Mouse (Mus musculus): ENCODE results near the gene Chchd2. TPM values are rescaled to one million over a fixed set of nuclear protein-coding genes. Genes with fewer than 3 reads are reported as not detected.
"Not testable (repeated sequence)": the region's sequence is repeated elsewhere in the genome, so short reads cannot be mapped to it uniquely, and the experiment has no call there.

Chchd2 gene
- polyA plus RNA-seq (2016; fragmentation: Nextera tagmentation; extraction: Ambion mirVana): 962 and 1,044 TPM in 2 replicates

GRCm38 (mm10) chr5:129886911-129887636, at the start of gene Chchd2:
Chchd2 (minus strand) TSS chr5:129887470.
- WGBS: under 1% methylated on average over 46 of the region's 46 CpGs
- DNase-seq (ENCODE audit: low spot score): peak; percentile 98
- Histone ChIP-seq H3K27ac (peak within 1 kb of the TSS; percentile 97), H3K36me3 (peaks cover 26% of the 10 kb centered on the region), H3K9me3 (no peaks in the 10 kb centered on the region), H3K27me3 (ENCODE audit: insufficient read depth, poor library complexity, severe bottlenecking) (no peaks in the 10 kb centered on the region), H3K4me1 (peaks cover 5% of the 10 kb centered on the region; the same call in 1 of the 2 replicates), H3K4me3 (peak within 1 kb of the TSS; percentile 93)

- H3K4me3 ChIP-seq: no peak overlapping the region
- no peak overlapping the region for H3K27ac ChIP-seq
- H3K27me3 ChIP-seq (ENCODE audit: insufficient read depth, poor library complexity, severe bottlenecking): no peaks in the 10 kb centered on the region
- WGBS: 49% methylated on average over 4 of the region's 4 CpGs
- no peak for DNase-seq (ENCODE audit: low spot score)
- no peaks in the 10 kb centered on the region; the same call in none of the 2 replicates for H3K4me1 ChIP-seq
- no peaks in the 10 kb centered on the region for H3K9me3 ChIP-seq
- H3K36me3 ChIP-seq: no peaks in the 10 kb centered on the region
Observed at GRCm38 (mm10) chr5:129936941-129937340, 49.7 kb upstream of the Chchd2 start.

GRCm38 (mm10) chr5:129929924-129930855, 42.9 kb upstream of the Chchd2 start:
- peak; percentile 63 for DNase-seq (ENCODE audit: low spot score)
- WGBS: 53% methylated on average over 9 of the region's 9 CpGs
- Histone ChIP-seq H3K4me3 (no peak overlapping the region), H3K27ac (no peak overlapping the region), H3K4me1 (no peaks in the 10 kb centered on the region), H3K9me3 (no peaks in the 10 kb centered on the region), H3K36me3 (no peaks in the 10 kb centered on the region), H3K27me3 (ENCODE audit: insufficient read depth, poor library complexity, severe bottlenecking) (no peaks in the 10 kb centered on the region)

- no peak for DNase-seq (ENCODE audit: low spot score)
- H3K27me3 ChIP-seq (ENCODE audit: insufficient read depth, poor library complexity, severe bottlenecking): no peaks in the 10 kb centered on the region
- no peaks in the 10 kb centered on the region for H3K9me3 ChIP-seq
- 71% methylated on average over 5 of the region's 5 CpGs for WGBS
- H3K4me3 ChIP-seq: no peak overlapping the region
- no peaks in the 10 kb centered on the region for H3K36me3 ChIP-seq
- H3K27ac ChIP-seq: no peak overlapping the region
- no peaks in the 10 kb centered on the region for H3K4me1 ChIP-seq
Observed at GRCm38 (mm10) chr5:129925933-129926332, 38.7 kb upstream of the Chchd2 start.

- no peak overlapping the region for H3K27ac ChIP-seq
- no peaks in the 10 kb centered on the region for H3K4me1 ChIP-seq
- H3K27me3 ChIP-seq (ENCODE audit: insufficient read depth, poor library complexity, severe bottlenecking): no peaks in the 10 kb centered on the region
- no peaks in the 10 kb centered on the region for H3K36me3 ChIP-seq
- no peaks in the 10 kb centered on the region for H3K9me3 ChIP-seq
- H3K4me3 ChIP-seq: no peak overlapping the region
- DNase-seq (ENCODE audit: low spot score): no peak
- WGBS: 83% methylated on average over 8 of the region's 8 CpGs
Observed at GRCm38 (mm10) chr5:129924820-129925452, 37.7 kb upstream of the Chchd2 start.

- no peak for DNase-seq (ENCODE audit: low spot score)
- Histone ChIP-seq H3K27ac (no peak overlapping the region), H3K27me3 (ENCODE audit: insufficient read depth, poor library complexity, severe bottlenecking) (no peaks in the 10 kb centered on the region), H3K36me3 (no peaks in the 10 kb centered on the region), H3K9me3 (no peaks in the 10 kb centered on the region), H3K4me1 (no peaks in the 10 kb centered on the region), H3K4me3 (no peak overlapping the region)
- WGBS: 90% methylated on average over 4 of the region's 4 CpGs
Observed at GRCm38 (mm10) chr5:129921972-129922371, 34.7 kb upstream of the Chchd2 start.

- H3K27ac ChIP-seq: no peak overlapping the region
- no peak overlapping the region for H3K4me3 ChIP-seq
- no peaks in the 10 kb centered on the region for H3K27me3 ChIP-seq (ENCODE audit: insufficient read depth, poor library complexity, severe bottlenecking)
- no peaks in the 10 kb centered on the region for H3K36me3 ChIP-seq
- DNase-seq (ENCODE audit: low spot score): no peak
- no peaks in the 10 kb centered on the region for H3K4me1 ChIP-seq
- WGBS: 56% methylated on average over 8 of the region's 8 CpGs
- no peaks in the 10 kb centered on the region for H3K9me3 ChIP-seq
Observed at GRCm38 (mm10) chr5:129919320-129919719, 32.0 kb upstream of the Chchd2 start.

- Histone ChIP-seq H3K4me3 (no peak overlapping the region), H3K27me3 (ENCODE audit: insufficient read depth, poor library complexity, severe bottlenecking) (no peaks in the 10 kb centered on the region), H3K4me1 (no peaks in the 10 kb centered on the region), H3K36me3 (no peaks in the 10 kb centered on the region), H3K9me3 (no peaks in the 10 kb centered on the region), H3K27ac (no peak overlapping the region)
- 69% methylated on average over 9 of the region's 9 CpGs for WGBS
- DNase-seq (ENCODE audit: low spot score): no peak
Observed at GRCm38 (mm10) chr5:129918752-129919151, 31.5 kb upstream of the Chchd2 start.

GRCm38 (mm10) chr5:129918065-129918651, 30.9 kb upstream of the Chchd2 start:
- DNase-seq (ENCODE audit: low spot score): no peak
- Histone ChIP-seq H3K27ac (no peak overlapping the region), H3K9me3 (no peaks in the 10 kb centered on the region), H3K36me3 (no peaks in the 10 kb centered on the region), H3K4me3 (no peak overlapping the region), H3K4me1 (no peaks in the 10 kb centered on the region), H3K27me3 (ENCODE audit: insufficient read depth, poor library complexity, severe bottlenecking) (no peaks in the 10 kb centered on the region)
- WGBS: 82% methylated on average over 24 of the region's 24 CpGs

- not testable (repeated sequence) for H3K4me3 ChIP-seq; DNase-seq (ENCODE audit: low spot score); H3K27me3 ChIP-seq (ENCODE audit: insufficient read depth, poor library complexity, severe bottlenecking); H3K36me3 ChIP-seq; H3K27ac ChIP-seq; H3K4me1 ChIP-seq; H3K9me3 ChIP-seq
- 82% methylated on average over 11 of the region's 11 CpGs for WGBS
Observed at GRCm38 (mm10) chr5:129915491-129915890, 28.2 kb upstream of the Chchd2 start.

- WGBS: 35% methylated on average over 2 of the region's 2 CpGs
- Histone ChIP-seq H3K9me3 (no peaks in the 10 kb centered on the region), H3K27me3 (ENCODE audit: insufficient read depth, poor library complexity, severe bottlenecking) (peaks cover 8% of the 10 kb centered on the region; the same call in 1 of the 2 replicates), H3K4me3 (no peak overlapping the region), H3K27ac (no peak overlapping the region), H3K4me1 (0 out of 2 replicates have a peak, but pooled peaks cover 3% of the 10 kb centered on the region), H3K36me3 (no peaks in the 10 kb centered on the region)
- no peak for DNase-seq (ENCODE audit: low spot score)
Observed at GRCm38 (mm10) chr5:129914024-129914423, 26.8 kb upstream of the Chchd2 start.

- 76% methylated on average over 7 of the region's 7 CpGs for WGBS
- 0 out of 2 replicates have a peak, but pooled peaks cover 9% of the 10 kb centered on the region for H3K4me1 ChIP-seq
- no peak overlapping the region for H3K27ac ChIP-seq
- H3K4me3 ChIP-seq: no peak overlapping the region
- no peaks in the 10 kb centered on the region for H3K9me3 ChIP-seq
- H3K27me3 ChIP-seq (ENCODE audit: insufficient read depth, poor library complexity, severe bottlenecking): peaks cover 8% of the 10 kb centered on the region; the same call in 1 of the 2 replicates
- no peak for DNase-seq (ENCODE audit: low spot score)
- no peaks in the 10 kb centered on the region for H3K36me3 ChIP-seq
Observed at GRCm38 (mm10) chr5:129909591-129909990, 22.3 kb upstream of the Chchd2 start.

Measured in heart, embryonic 10.5 days (tissue).